Mouse (Mus musculus) kidney, embryonic 14.5 days (tissue): ENCODE measurements around the gene Iah1. TPM values are rescaled to one million over a fixed set of nuclear protein-coding genes. Genes with fewer than 3 reads are reported as not detected.
A peak's percentile ranks its signal among the peaks of the same experiment; 100 is the strongest.

Experiments used
- ATAC-seq: fragments of 200-750 bp; cut with Nextera tagmentation; 2 replicates; pipeline ENCODE4 v1.8.0; 2017; ENCODE audit warnings: moderate number of reproducible peaks, mild to moderate bottlenecking, moderate TSS enrichment, moderate library complexity; ENCODE audit not compliant: low FRiP score, low TSS enrichment
- H3K27ac ChIP-seq: fragments of 300-500 bp; sonication (generic); 2 replicates; pipeline ENCODE4 v1.5.1; 2014; ENCODE audit warnings: low read depth, mild to moderate bottlenecking, low read length, moderate library complexity, mixed read lengths
- H3K27me3 ChIP-seq: fragments of 300-500 bp; sonication (generic); 2 replicates; pipeline ENCODE4 v1.6.1; 2014; ENCODE audit warnings: mild to moderate bottlenecking, low read length; ENCODE audit not compliant: control insufficient read depth, insufficient read depth
- H3K36me3 ChIP-seq: fragments of 300-500 bp; sonication (generic); 2 replicates; pipeline ENCODE4 v1.6.1; 2014; ENCODE audit warnings: low read length, mixed read lengths; ENCODE audit not compliant: control insufficient read depth, insufficient read depth
- H3K4me1 ChIP-seq: fragments of 300-500 bp; sonication (generic); 2 replicates; pipeline ENCODE4 v1.6.1; 2014; ENCODE audit warnings: low read length, mixed read lengths; ENCODE audit not compliant: control insufficient read depth, insufficient read depth
- H3K4me2 ChIP-seq: fragments of 300-500 bp; sonication (generic); replicated peaks from 2 replicates; pipeline ENCODE4 v1.6.1; 2014; ENCODE audit warnings: low read depth, mild to moderate bottlenecking, low read length
- H3K4me3 ChIP-seq: fragments of 300-500 bp; sonication (generic); 2 replicates; pipeline ENCODE4 v1.5.1; 2014; ENCODE audit warnings: mild to moderate bottlenecking, low read length
- H3K9ac ChIP-seq: fragments of 300-500 bp; sonication (generic); 2 replicates; pipeline ENCODE4 v1.6.1; 2014; ENCODE audit warnings: low read depth, mild to moderate bottlenecking, low read length, moderate library complexity
- H3K9me3 ChIP-seq: fragments of 300-500 bp; sonication (generic); 2 replicates; pipeline ENCODE4 v1.6.1; 2016; ENCODE audit warnings: low read length; ENCODE audit not compliant: control insufficient read depth
- WGBS: fragments of 180-500 bp; shearing (Covaris S2); extraction: QIAGEN DNeasy Blood & Tissue Kit; methylation state at CpG from one replicate; pipeline ENCODE4 v1.1.7; 2014; 5-methylcytosine and 5-hydroxymethylcytosine counted together
- polyA plus RNA-seq: library from polyadenylated mRNA; unstranded; fragments of >200 nt; fragmentation: Nextera tagmentation; extraction: Ambion mirVana; gene quantifications from 2 replicates; pipeline ENCODE4 v1.2.1, GENCODE M21; 2014

Gene Iah1
- polyA plus RNA-seq: 74.6 and 75.2 TPM in 2 replicates

DNA sequence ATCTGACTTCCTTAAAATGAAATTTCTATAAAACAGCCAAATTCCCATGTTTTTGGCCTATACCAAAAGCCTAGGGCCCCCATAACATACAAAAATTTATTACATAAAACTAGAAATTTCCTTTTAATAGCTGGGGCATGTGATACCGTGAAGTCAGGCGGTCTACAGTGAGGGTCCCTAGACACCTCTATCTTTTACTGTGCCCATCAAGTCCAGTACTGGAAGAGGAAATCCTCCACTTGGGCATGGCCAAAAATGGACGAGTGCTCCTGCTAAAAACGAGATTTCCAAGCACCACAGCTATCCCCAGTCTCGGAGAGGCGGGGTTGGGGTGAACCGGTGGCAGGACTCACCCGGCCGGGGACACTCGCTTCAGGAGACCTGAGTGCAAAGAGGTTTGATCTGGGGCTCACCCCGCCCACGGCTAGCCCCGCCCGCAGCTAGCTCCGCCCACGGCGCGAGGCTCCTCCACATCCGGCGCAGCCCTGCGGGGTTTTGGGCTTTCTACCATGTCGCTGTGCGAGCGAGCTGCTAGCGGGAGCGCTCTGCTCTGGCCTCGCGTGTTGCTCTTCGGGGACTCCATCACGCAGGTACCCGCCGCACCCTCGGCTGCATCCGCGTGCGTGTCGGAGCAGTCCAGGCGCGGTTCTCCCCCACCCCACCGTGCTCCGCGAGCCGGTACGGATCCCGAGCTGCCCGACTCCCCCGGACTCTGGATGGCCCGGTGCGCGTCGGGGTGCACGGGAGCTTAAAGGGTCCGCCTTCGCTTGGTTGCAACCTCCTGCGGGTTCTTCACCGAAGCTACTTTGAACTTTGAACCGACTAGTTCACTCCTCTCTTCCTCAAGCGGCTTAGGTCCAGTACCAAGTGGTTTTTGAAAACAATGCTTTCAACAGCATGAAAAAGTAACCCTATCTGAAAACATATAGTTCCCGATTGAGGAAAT, at the start of gene Iah1:
TSS of gene Iah1 (plus strand) at position 467 of the 946 bp plus-strand sequence.
- Histone ChIP-seq H3K27ac (peak within 1 kb of the TSS; percentile 73; the same call in 1 of the 2 replicates), H3K4me2 (peak within 1 kb of the TSS; percentile 42), H3K4me1 (peaks cover 3% of the 10 kb centered on the region; the same call in 1 of the 2 replicates), H3K9me3 (no peaks in the 10 kb centered on the region), H3K27me3 (no peaks in the 10 kb centered on the region), H3K9ac (peak within 1 kb of the TSS; percentile 84), H3K4me3 (peak within 1 kb of the TSS; percentile 66), H3K36me3 (peaks cover 42% of the 10 kb centered on the region)
- peak; percentile 94 for ATAC-seq
- 3% methylated on average over 49 of the region's 59 CpGs for WGBS

- 85% methylated on average over 2 of the region's 2 CpGs for WGBS
- no peak overlapping the region for H3K4me2 ChIP-seq
- no peaks in the 10 kb centered on the region for H3K9me3 ChIP-seq
- H3K4me1 ChIP-seq: no peaks in the 10 kb centered on the region
- ATAC-seq: peak; percentile 17; the same call in 1 of the 2 replicates
- no peak overlapping the region for H3K9ac ChIP-seq
- peaks cover 55% of the 10 kb centered on the region; the same call in 1 of the 2 replicates for H3K36me3 ChIP-seq
- no peaks in the 10 kb centered on the region for H3K27me3 ChIP-seq
- H3K4me3 ChIP-seq: no peak overlapping the region
- no peak overlapping the region for H3K27ac ChIP-seq
Observed at GRCm38 (mm10) chr12:21266784-21267098, 49.4 kb upstream of the Iah1 start.

GRCm38 (mm10) chr12:21268083-21268616, 48.0 kb upstream of the Iah1 start:
- Histone ChIP-seq H3K27me3 (no peaks in the 10 kb centered on the region), H3K27ac (no peak overlapping the region), H3K36me3 (peaks cover 61% of the 10 kb centered on the region; the same call in 1 of the 2 replicates), H3K4me2 (no peak overlapping the region), H3K4me1 (no peaks in the 10 kb centered on the region), H3K9me3 (no peaks in the 10 kb centered on the region), H3K4me3 (no peak overlapping the region), H3K9ac (no peak overlapping the region)
- 95% methylated on average over 8 of the region's 8 CpGs for WGBS
- no peak for ATAC-seq

- no peak overlapping the region for H3K4me2 ChIP-seq
- WGBS: 82% methylated on average over 7 of the region's 7 CpGs
- no peaks in the 10 kb centered on the region for H3K4me1 ChIP-seq
- no peak overlapping the region for H3K9ac ChIP-seq
- no peak overlapping the region for H3K27ac ChIP-seq
- no peaks in the 10 kb centered on the region for H3K27me3 ChIP-seq
- no peak for ATAC-seq
- H3K4me3 ChIP-seq: no peak overlapping the region
- no peaks in the 10 kb centered on the region for H3K9me3 ChIP-seq
- peaks cover 29% of the 10 kb centered on the region; the same call in 1 of the 2 replicates for H3K36me3 ChIP-seq
Observed at GRCm38 (mm10) chr12:21274446-21274845, 41.7 kb upstream of the Iah1 start.

GRCm38 (mm10) chr12:21277352-21277864, 38.8 kb upstream of the Iah1 start:
- H3K27me3 ChIP-seq: no peaks in the 10 kb centered on the region
- WGBS: 76% methylated on average over 1 of the region's 1 CpGs
- no peaks in the 10 kb centered on the region for H3K4me1 ChIP-seq
- no peak overlapping the region for H3K4me3 ChIP-seq
- no peak overlapping the region for H3K9ac ChIP-seq
- H3K4me2 ChIP-seq: no peak overlapping the region
- peaks cover 5% of the 10 kb centered on the region; the same call in 1 of the 2 replicates for H3K36me3 ChIP-seq
- no peak for ATAC-seq
- H3K27ac ChIP-seq: no peak overlapping the region
- H3K9me3 ChIP-seq: no peaks in the 10 kb centered on the region

- peaks cover 14% of the 10 kb centered on the region for H3K4me1 ChIP-seq
- H3K27me3 ChIP-seq: no peaks in the 10 kb centered on the region
- H3K9me3 ChIP-seq: no peaks in the 10 kb centered on the region
- H3K4me3 ChIP-seq: peak within 1 kb of the TSS; percentile 86
- ATAC-seq: no peak
- H3K4me2 ChIP-seq: peak within 1 kb of the TSS; percentile 82
- 54% methylated on average over 11 of the region's 11 CpGs for WGBS
- peak within 1 kb of the TSS; percentile 89 for H3K27ac ChIP-seq
- peak within 1 kb of the TSS; percentile 87 for H3K9ac ChIP-seq
- H3K36me3 ChIP-seq: no peaks in the 10 kb centered on the region
Observed at GRCm38 (mm10) chr12:21284761-21285441, 31.3 kb upstream of the Iah1 start, which contains the start of gene Cpsf3. TSS of gene Cpsf3 (plus strand) at chr12:21285391.

GRCm38 (mm10) chr12:21285508-21286242, 30.5 kb upstream of the Iah1 start:
- H3K4me3 ChIP-seq: peak overlapping the region; percentile 86
- peak overlapping the region; percentile 44; the same call in 1 of the 2 replicates for H3K27ac ChIP-seq
- under 1% methylated on average over 37 of the region's 47 CpGs for WGBS
- H3K9ac ChIP-seq: peak overlapping the region; percentile 87
- H3K27me3 ChIP-seq: no peaks in the 10 kb centered on the region
- H3K4me1 ChIP-seq: peaks cover 14% of the 10 kb centered on the region
- H3K9me3 ChIP-seq: no peaks in the 10 kb centered on the region
- no peaks in the 10 kb centered on the region for H3K36me3 ChIP-seq
- peak; percentile 86 for ATAC-seq
- H3K4me2 ChIP-seq: peak overlapping the region; percentile 78

GRCm38 (mm10) chr12:21286243-21286622, 30.0 kb upstream of the Iah1 start, which contains the start of gene Itgb1bp1:
TSS of gene Itgb1bp1 (minus strand) at chr12:21286284.
- H3K4me3 ChIP-seq: peak within 1 kb of the TSS; percentile 86
- peak; percentile 96 for ATAC-seq
- peak within 1 kb of the TSS; percentile 87 for H3K9ac ChIP-seq
- under 1% methylated on average over 28 of the region's 28 CpGs for WGBS
- H3K27me3 ChIP-seq: no peaks in the 10 kb centered on the region
- H3K4me1 ChIP-seq: peaks cover 14% of the 10 kb centered on the region
- H3K4me2 ChIP-seq: peak within 1 kb of the TSS; percentile 82
- peak within 1 kb of the TSS; percentile 89 for H3K27ac ChIP-seq
- no peaks in the 10 kb centered on the region for H3K9me3 ChIP-seq
- H3K36me3 ChIP-seq: peaks cover 4% of the 10 kb centered on the region
